Mouse (Mus musculus) left cerebral cortex, adult 2 months (tissue): ENCODE results near the gene Abhd14a. TPM values are rescaled to one million over a fixed set of nuclear protein-coding genes. Genes with fewer than 3 reads are reported as not detected.

Source experiments
- DNase-seq, 2 experiments: peaks; one replicate each; pipeline ENCODE4 v3.0.0; 2021 to 2022; ENCODE audit warnings: low spot score in 2 of 2, mixed read lengths in 1 of 2; ENCODE audit errors: extremely low spot score in 1 of 2
- H3K27ac ChIP-seq: fragments of 200-600 bp; 2 replicates; pipeline ENCODE4 v1.8.1; 2022
- H3K4me3 ChIP-seq: fragments of 200-600 bp; 2 replicates; pipeline ENCODE4 v1.8.1; 2022
- CTCF ChIP-seq: fragments of 200-600 bp; IDR thresholded peaks from 2 replicates; pipeline ENCODE4 v1.8.1; 2022; ENCODE audit warnings: antibody characterized with exemption, mild to moderate bottlenecking, moderate library complexity
- intact Hi-C: fragments of 180-260 bp; cut with DNase I; formaldehyde crosslinking; loops from one replicate; pipeline ENCODE4 v1.15.1; 2025
- total RNA-seq, 2 experiments: library from RNA; stranded (reverse); gene quantifications; 2 replicates each; pipeline ENCODE4 v1.2.3; 2021

Abhd14a gene
- total RNA-seq, 2 experiments from 2014 or later, result 38.4 to 38.6 TPM

DNA sequence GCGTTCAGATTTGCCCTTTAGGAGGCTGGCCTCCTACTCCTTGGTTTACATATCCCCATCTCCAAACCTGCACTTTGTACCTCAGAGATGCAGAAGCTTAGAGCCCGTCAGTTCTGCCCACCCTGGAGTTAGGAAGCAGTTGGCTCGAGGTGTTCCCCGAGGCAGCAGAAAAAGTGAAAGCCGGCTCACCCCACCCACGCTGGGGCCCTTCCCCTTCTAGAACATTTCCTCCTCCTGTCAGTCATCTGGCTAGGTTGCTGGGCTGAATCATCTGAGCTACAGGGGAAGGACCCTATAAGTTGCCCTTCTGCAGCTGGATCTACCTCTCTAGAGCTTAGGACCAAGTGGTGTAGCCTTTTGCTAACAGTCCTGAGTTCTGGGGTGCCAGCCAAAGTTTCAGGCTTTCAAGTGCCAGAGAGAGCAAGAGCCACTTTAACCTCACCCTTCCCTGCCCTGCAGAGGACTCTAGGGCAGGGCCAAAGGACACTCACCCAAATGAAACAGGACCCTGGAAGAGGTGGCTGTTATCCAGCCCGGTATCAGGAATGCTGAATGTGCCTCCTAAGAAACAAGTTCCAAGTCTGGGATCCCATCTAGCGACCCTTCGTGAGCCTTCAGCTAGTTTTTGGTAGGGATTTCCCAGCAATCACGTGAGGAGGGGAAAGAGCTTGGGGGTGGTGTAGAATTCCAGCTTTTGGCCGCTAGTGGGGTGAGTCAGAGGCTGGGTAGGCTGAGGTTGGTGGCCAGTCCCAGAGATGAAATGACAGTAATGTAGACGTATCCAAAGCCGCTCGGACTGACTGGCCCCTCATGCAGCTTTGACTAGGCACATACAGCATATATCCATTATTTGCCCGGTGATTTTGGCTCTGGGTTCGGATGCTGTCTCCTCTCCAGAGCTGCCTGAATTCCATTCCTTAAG lies 28.8 kb upstream of the Abhd14a start:
- peak overlapping the region; percentile 28; the same call in 1 of the 2 replicates for H3K4me3 ChIP-seq
- H3K27ac ChIP-seq, result peak overlapping the region; percentile 84
- peak; percentile 29 to 31 for DNase-seq
- no peak for TF ChIP-seq CTCF
- intact Hi-C loops, result loop anchor here (1.0 to 2.0 kb wide), 3 partner anchors 28 to 187 kb away; partner anchors contain the start of gene Rpl29

DNA sequence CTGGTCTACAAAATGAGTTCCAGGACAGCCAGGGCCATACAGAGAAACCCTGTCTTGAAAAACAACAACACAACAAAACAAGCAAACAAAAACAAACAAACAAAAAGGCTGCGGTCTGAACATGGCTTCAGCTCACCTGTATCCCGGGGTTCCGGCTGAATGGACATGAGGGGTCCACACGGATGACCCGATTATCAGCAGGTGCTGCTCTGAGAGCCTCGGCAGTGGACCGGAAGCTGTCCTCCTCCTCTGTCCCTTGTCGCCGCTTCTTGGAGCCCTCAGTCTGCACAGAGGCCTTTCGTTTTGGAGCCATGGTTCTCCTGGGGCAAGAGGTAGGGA lies 28.2 kb upstream of the Abhd14a start, which contains the start of gene Rrp9:
Gene Rrp9, plus strand, starts transcription at position 301 of the 339 bp plus-strand sequence.
- DNase-seq, result peak; percentile 10 to 16
- intact Hi-C loops, result loop anchor here (1.0 to 2.0 kb wide), 3 partner anchors 27 to 187 kb away; partner anchors contain the start of gene Rpl29
- TF ChIP-seq CTCF, result no peak

DNA sequence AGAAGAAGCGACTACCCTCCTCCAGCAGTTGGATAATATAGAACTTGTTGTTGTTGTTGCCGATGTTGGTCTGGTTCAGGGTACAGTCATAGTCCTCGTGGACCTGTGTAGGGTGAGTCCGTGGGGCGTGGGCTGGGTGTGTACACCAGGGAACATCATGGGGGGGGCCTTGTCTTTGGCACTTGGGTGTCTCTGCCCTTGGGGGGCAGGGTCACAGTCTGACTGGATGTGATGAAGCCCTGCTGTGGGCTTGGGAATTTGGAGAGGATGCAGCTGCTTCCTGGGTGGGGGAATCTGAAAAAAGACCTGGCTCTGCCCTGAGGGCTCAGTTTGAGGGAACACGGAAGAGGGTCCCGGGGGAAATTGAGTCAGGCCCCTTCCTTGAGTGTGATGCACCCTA lies 27.6 kb upstream of the Abhd14a start:
- peak; percentile 7 to 8 for DNase-seq
- Histone ChIP-seq H3K4me3 (no peak overlapping the region), H3K27ac (no peak overlapping the region)
- TF ChIP-seq CTCF, result no peak
- intact Hi-C loops, result no loop called here

More for the DNA sequence above, 28.2 kb upstream of the Abhd14a start, which contains the start of gene Rrp9:
- Histone ChIP-seq H3K4me3 (peak within 1 kb of the TSS; percentile 28; the same call in 1 of the 2 replicates), H3K27ac (peak within 1 kb of the TSS; percentile 84)

DNA sequence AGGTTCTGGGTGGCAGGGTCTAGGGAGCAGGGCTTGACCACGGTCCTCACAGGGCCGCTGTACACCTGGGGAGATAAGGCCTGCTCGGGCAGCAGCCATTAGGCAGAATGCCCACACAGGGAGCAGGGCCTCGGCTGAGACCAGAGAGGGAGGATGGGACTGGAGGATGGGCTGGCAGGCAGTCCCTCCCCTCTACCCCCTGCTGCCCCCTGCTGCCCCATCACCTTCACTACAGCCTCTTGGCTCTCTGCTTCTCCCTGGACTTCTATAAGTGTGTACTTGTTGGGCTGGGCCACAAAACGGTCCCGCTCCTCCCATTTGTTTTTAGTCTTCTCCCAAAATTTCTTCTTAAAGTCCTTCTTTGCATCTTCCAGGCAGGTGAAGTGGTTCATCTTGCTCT lies 27.0 kb upstream of the Abhd14a start:
- DNase-seq, result peak; percentile 49 to 61
- peak; percentile 67 for TF ChIP-seq CTCF
- Histone ChIP-seq H3K27ac (no peak overlapping the region), H3K4me3 (no peak overlapping the region)
- intact Hi-C loops, result loop anchor here (5.0 kb wide), 1 partner anchor 107 kb away; the partner anchor contains the start of gene Dusp7

DNA sequence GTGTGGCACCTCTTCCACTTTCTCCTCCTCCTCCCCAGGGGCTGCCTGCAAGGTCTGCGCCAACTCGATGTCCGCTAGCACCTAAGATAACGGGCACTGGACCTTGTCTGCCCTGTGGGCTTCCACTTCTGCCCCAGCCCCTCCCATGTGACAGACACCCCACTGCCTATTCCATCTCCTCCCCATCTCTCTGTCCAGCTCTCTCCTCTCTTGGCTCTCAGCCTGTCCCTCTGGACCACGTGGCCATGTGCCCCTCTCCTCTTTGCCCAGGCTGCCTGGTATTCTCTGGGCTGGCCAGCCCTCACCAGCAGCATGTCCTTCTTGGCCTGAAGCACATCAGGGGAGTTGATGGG lies 26.3 kb upstream of the Abhd14a start:
- peak; percentile 9 to 13 for DNase-seq
- Histone ChIP-seq H3K27ac (0 out of 2 replicates have a peak overlapping the region, but pooled peaks have one; percentile 2), H3K4me3 (no peak overlapping the region)
- TF ChIP-seq CTCF, result no peak
- intact Hi-C loops, result loop anchor here (5.0 kb wide), 1 partner anchor 106 kb away; the partner anchor contains the start of gene Dusp7

DNA sequence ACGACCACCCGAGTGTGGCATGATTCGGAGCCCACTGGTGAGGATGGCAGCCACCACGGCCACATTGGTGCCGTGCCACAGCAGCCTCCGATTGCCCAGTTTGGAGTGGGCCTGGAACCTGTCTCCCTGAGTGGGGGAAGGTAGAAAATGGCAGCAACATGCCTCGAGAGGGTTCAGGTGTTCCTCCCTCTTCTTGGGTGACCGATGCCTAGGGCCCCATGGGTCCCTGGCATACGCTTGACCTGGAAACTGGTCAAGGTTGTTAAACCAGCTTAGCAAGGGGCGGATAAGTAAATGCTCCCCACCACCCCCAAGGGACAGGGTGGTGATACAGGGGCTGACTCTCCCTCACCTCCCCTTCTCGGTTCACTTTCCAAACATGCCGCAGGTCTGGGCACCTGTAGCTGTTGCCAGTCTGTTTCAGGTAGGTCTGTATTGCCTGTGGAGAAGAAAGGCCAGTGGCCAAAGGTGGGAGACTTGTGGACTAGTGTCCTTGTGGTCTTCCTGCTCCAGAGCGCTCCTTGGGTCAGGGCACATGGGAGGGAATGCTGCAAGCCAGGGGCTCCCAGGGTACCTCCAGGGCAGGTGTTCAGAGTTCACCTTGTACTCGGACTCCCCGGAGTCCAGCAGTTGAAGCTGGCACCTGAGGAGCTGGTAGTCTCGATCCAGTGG lies 25.7 kb upstream of the Abhd14a start:
- no peak for TF ChIP-seq CTCF
- intact Hi-C loops, result loop anchor here (5.0 kb wide), 1 partner anchor 106 kb away; the partner anchor contains the start of gene Dusp7
- H3K27ac ChIP-seq, result peak overlapping the region; percentile 83
- H3K4me3 ChIP-seq, result no peak overlapping the region
- peak in 1 of 2 experiments; percentile 9 for DNase-seq

DNA sequence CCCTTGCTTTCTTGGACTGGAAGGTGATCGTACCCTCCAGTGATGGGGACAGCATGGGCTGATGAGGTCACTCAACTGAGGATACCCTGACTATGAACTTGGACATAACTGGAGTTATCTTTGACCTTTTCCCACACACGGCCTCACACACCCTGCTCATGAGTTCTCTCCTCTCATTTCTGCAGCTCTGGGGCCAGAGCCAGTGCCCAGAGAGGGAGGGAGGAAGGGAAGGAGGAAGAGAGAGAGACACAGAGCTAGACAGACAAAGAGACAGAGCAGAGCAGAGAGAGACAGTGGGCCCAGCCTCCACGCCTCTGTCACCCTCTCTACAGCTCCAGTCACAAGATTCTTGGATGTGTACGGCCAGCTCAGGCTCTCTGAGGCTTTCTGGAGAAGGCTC lies 24.8 kb upstream of the Abhd14a start:
- intact Hi-C loops, result loop anchor here (5.0 kb wide), 1 partner anchor 105 kb away; the partner anchor contains the start of gene Dusp7
- no peak for TF ChIP-seq CTCF
- no peak for DNase-seq
- Histone ChIP-seq H3K4me3 (no peak overlapping the region), H3K27ac (peak overlapping the region; percentile 83)

DNA sequence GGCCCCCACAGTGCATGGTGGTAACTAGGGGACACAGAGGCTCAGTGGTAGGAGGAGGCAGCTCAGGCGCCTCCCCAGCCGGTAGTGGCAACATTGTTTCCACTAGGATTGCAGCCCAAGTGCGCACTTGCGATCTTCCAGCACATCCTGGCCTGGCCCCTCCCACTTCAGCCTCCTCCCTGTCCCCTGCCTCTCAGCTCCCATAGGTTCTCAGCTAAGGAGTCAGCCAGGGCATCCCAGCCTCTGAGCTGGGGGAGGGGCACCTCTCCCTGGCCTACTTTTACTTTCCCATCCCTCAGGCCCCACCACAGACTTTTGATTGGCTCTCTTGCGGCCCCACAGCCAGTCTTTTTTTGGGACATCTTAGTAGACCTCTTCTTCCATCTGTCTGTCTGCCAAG lies 24.4 kb upstream of the Abhd14a start:
- intact Hi-C loops, result loop anchor here (5.0 kb wide), 1 partner anchor 105 kb away; the partner anchor contains the start of gene Dusp7
- Histone ChIP-seq H3K27ac (peak overlapping the region; percentile 83), H3K4me3 (no peak overlapping the region)
- DNase-seq, result no peak
- TF ChIP-seq CTCF, result no peak

DNA sequence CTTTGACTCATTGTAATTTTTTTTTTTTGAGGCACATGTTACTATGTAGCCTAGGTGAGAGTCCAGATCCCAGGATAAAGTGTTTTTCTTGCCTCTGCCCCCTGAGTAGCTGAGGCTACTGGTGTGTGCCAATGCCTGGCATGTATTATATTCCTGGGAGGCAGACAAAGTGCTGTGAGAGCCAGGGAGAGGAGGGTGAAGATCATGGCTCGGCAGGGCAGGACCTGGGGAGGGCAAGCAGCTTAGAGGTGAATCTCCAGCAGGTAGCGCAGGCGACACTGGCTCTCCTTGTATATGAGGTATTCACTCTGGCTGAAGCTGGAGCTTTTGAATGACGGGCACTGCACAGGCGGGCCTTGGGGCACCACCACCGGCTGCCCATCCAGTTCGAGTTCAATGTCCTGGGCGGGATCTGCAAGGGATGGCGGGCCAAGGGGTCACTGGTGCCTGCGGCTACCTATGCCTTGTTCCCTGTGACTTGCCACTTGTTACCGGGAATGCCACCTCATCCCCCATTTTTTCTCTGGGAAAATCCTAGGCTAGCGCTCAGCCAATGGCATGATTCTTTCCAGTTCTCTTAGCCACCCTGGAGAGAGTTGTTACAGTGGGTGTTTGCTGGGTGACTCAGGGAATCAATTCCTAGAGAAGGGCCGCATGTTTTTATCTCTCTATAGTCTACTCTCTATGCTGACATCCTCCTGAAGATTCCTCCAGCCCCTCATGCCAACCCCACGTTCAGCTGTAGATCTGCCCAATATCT lies 23.7 kb upstream of the Abhd14a start:
- no peak for DNase-seq
- intact Hi-C loops, result loop anchor here (5.0 kb wide), 1 partner anchor 104 kb away; the partner anchor contains the start of gene Dusp7
- Histone ChIP-seq H3K4me3 (no peak overlapping the region), H3K27ac (peak overlapping the region; percentile 83)
- no peak for TF ChIP-seq CTCF

DNA sequence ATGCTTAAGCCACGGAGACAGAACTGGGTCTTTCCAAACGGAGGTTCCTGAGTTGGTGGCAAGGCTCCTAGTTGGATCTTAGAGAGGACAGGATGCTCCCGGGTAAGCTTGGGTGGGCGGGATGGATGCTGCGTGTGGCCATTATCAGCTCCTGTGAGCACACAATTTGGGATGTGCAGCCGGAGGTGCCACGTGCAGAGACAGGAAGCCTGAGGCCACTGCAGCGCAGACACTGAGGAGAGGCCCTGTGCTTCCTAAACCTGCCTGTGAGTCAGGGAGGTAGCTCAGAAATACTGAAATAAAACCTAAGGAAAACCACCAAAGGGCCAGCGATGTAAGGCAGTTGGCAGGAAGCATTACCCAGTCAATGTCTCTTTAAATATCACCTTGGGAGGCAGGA lies 22.3 kb upstream of the Abhd14a start:
- Histone ChIP-seq H3K27ac (no peak overlapping the region), H3K4me3 (no peak overlapping the region)
- DNase-seq, result no peak
- TF ChIP-seq CTCF, result no peak
- intact Hi-C loops, result loop anchor here (5.0 kb wide), 1 partner anchor 102 kb away; the partner anchor contains the start of gene Dusp7

DNA sequence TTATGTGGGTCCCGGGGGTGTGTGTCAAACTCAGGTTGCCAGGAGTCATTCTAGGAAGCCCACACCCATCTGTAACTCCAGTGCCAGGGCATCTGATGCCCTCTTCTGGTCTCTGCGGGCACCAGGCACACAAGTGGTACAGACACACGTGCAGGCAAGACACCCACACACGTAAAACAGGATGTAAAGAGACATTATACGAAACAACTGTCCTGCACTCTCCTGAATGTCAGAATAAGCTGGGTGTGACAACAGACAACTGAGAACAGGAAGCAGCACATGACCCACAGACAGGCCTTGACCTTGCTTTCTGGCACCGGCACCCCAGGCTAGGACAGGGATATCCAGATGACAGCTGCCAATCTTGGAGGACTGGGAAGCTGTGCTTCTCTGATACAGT lies 21.8 kb upstream of the Abhd14a start:
- DNase-seq, result no peak
- H3K4me3 ChIP-seq, result no peak overlapping the region
- TF ChIP-seq CTCF, result no peak
- intact Hi-C loops, result no loop called here
- H3K27ac ChIP-seq, result no peak overlapping the region
